Mouse (Mus musculus) ZHBTc4 (cell line): ENCODE measurements around the gene Cep41.

Experiments
- DNase-seq: peaks from one replicate; pipeline ENCODE4 v3.0.0-alpha.2; 2011; ENCODE audit warnings: low read depth, low spot score

The Cep41 gene

DNA sequence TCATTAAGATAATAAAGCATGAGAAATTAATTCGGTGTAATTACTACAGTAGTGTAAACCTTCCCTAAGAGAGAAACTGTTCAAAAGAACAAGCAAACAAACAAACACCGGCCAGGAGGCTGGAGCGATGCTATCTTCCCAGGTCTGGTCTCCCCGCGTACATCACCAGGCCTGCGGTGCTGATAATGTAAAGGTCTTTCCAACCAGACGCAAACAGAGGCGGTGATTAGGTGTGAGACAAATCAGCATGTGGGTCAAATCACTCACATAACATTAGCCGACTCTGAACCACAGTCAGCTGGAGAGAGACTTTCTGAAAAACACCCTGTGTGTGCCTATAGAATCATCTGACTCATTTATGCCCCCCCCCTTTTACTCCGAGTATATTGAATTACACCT lies 17.8 kb upstream of the Cep41 start:
- no peak for DNase-seq

DNA sequence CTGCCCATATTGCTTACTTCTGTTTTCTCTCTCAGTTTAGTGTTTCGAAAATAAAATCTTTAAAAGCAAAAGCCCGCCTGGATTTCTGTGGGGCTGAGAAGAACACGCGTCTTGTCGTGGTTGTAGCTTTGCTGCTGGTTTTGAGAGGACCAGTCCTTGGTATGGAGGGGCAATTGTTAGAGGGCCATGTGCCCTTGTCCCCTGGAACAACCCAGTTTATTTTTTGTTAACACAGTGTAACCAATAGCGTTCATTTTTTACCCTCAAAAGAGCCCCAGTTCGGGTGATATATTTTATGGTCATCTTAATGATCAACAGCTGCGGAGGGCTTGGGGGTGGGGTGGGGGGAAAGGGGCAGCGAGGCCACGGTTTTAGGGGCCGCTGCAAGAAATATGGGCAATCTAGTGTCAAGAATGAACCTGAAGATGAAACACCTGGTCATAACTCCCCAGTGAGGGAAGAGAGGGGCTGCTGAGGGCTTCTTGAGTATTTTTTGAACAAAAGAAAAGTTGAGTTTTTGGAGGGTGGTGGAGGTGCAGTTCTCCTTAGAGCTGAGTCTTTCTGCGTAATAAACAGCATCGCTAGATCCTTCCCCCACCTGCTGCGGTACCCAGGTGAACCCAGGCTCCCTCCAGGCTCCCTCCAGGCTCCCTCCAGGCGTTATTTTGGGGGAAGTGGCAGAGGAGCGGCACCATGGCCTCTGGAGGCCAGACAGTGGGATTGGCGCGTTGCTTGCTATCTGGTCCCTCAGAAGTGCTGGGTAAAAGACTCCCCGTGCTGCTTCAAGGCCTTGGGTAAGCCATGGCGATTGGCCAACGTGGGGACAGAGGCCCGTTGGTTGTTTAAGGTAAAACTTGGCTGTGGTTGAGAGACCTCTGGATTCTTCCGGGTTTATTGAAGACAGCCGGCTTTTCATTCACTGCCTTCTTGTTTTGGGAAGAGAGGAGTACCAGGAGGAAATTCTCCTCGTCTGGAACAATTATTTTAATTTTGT lies 17.1 kb upstream of the Cep41 start:
- no peak for DNase-seq

DNA sequence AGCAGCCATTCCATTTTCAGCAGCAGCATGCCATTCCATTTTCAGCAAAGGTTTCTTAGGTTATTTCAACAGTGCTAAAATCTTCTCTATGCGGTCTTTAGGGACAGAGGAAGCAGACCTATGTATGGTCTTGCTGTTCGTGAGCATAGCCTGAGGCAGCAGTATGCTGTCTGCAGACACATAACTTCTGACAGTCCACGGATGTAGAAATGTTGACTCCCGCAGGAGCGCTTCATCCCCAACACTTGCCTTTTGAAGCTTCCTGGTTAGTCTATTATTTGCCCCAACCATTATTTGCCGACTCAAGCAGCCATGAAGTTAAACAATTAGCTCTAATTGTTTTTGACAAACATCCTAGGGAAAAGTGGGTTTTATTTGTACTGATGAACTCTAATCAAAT lies 15.6 kb upstream of the Cep41 start:
- DNase-seq = no peak

DNA sequence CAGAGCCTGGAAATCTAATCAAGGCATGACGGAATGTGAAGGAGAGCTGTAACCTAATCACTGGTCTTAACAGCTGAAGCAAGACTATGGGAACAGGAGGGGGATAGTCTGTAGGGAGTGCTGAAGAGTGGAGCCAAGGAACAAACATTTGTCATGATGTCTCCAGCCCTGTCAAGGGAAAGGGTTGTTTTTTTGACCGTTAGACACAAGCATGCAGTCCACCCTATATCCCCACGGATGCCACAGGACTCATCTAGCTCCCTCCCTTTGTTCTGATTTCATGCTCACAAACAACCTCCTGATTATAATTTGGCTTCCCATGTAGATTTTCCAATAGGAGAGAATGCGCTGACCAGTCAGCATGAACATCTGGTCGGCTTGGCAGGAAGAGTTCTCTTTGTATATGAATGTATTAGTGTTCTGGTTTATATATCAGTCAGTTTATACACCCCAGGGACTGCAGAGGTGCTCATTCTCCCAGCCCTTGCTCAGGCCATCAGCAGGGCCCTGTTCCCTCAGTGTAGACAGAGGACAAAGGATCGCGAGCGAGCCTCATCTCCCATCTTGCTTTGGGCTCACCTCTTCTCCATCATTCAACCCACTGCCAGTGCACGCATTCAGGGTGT lies 10.5 kb upstream of the Cep41 start:
- no peak for DNase-seq

GRCm38 (mm10) chr6:30703476-30703875 lies 9.9 kb upstream of the Cep41 start:
- DNase-seq = no peak

GRCm38 (mm10) chr6:30702881-30703280 lies 9.3 kb upstream of the Cep41 start:
- no peak for DNase-seq

GRCm38 (mm10) chr6:30700182-30700581 lies 6.6 kb upstream of the Cep41 start:
- DNase-seq = no peak

DNA sequence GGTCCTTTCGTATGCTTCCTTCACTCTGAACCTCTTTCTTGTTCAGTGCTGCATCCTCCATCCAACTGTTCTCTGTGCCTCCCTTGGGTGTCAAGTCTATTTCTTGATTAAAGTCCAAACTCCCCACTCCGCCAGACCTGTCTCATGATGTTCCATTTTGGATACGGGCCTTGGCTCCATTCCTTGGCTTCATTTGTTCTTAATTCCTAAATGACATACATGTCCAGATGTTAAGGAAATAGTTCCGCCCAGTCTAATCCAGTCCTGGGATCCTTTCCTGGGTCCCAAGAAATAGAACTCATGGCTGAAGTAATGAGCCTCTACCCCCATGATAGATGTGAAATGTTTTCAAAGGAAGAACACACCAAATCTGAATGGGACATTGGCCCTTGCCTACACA lies 4.5 kb upstream of the Cep41 start:
- no peak for DNase-seq

DNA sequence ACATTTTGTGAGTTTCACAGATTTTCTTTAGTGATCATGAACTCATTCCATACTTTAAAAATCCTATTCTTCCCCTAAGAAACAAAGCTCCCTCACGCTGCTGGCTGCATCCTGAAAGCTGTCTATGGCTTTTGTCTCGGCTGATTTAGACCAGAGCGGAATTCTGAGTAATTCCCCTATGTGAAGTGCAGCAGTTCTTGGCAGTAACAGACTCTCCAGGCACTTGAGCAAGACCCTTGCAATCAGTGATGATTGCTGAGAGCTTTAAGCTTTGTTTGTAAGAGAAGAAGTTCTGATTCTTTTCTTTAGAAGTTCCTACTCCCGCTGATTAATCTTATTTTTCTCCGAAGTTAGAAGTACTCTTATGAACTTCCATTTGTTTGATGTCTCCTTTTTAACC lies 3.9 kb upstream of the Cep41 start:
- no peak for DNase-seq

DNA sequence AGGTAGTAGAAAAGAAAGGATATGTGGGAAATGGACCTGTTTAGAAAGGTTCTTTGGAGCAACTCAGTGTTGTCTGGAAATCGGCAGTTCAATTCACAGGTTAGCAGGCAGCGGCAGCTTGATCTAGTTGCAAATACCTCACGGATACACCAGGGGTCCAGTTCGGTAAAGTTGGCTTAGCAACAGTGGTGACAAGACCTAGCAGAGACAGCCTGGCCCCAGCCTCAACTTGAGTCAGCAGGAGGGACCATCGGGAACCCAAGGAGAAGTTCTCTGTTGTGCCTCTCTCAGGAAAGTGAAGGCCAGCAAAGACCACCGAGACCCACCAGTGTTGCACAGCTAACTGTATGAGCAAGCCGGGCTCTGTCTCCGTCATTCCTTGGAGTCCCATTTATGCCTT lies 1.6 kb upstream of the Cep41 start:
- DNase-seq = peak; percentile 32

DNA sequence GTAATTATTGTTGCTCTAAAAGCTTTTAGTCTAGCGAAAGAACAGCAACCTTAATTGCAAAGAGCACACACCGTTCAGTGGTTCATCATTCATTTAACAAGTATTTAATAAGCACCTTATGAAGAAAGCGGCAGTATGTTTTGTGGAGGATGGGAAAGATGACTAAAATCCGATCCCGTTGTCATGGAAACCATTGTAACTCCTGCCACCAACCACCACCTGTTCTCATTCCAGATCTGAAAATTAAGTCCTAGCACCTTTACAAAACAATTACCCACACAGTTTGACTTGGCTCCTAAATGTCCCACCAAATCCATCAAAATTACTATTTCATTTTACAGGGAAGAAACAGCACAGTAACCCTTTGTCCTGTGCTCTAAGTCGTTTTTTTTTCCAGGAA lies 660 bp upstream of the Cep41 start:
- no peak for DNase-seq

DNA sequence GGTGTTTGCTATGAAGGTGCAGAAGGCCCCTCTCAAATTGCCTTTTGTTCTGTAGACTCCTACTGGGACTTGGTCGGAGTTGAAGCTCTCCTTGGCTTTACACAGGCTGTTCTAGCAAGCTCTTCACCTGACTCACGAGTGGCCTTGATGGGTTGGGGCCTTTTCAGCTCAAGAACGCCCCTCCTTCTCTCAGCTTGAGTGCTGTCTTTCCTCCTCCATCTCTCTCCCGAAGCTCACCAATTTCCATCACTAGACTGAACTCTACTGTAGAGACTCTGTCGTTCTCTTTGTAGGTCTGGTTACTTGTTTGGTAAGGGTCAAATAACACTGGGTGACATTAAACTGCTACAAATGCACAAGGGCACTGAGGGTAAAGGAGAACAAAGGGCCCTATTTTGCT lies 723 bp downstream of the Cep41 start:
- DNase-seq = peak; percentile 38

- DNase-seq = no peak
Observed at GRCm38 (mm10) chr6:30687198-30687597, 6.4 kb downstream of the Cep41 start.

GRCm38 (mm10) chr6:30684570-30684969 lies 9.0 kb downstream of the Cep41 start:
- DNase-seq = no peak

DNA sequence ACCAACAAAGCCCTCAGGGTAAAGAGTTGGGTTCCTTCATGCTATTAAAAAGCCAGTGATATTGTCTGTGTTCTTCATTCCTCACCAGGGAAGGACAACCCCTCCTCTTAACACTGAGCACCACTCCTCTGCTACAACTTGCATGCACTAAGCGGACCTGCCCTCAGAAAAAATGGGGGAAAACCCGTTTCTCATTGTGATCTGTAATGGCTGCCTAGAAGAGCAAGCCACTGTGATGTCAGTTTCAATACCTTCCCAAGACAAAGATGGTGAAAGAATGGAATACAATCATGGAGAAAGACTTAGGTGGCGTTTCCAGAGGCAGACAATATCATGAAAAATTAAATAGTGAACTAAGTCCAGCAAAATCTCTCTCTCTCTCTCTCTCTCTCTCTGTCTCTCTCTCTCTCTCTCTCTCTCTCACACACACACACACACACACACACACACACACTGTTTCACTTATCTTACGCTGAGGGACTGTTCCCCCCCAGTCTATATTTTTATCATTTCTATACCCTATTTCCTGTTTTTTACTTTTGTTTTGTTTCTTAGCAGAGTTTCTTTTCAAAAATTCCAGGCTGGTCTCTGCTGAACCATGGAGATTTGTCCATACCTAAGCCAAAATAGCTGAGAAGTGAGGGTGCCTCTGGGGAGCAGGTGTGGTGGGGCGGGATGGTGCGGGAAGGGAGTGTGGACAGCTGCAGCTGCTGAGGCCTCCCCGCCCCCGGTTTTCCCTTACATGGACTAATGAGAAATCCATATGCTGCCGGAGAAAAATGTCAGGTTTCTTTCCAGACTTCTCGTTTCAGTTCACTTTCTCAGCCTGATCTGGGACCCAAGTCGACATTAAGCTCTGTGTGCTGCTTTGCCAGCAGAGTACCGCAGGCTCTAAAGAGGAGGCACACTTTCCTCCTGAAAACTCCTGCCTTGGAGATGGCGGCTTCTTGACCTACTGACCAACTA lies 11.3 kb downstream of the Cep41 start:
- DNase-seq = no peak

GRCm38 (mm10) chr6:30680442-30680841 lies 13.1 kb downstream of the Cep41 start:
- DNase-seq = no peak

DNA sequence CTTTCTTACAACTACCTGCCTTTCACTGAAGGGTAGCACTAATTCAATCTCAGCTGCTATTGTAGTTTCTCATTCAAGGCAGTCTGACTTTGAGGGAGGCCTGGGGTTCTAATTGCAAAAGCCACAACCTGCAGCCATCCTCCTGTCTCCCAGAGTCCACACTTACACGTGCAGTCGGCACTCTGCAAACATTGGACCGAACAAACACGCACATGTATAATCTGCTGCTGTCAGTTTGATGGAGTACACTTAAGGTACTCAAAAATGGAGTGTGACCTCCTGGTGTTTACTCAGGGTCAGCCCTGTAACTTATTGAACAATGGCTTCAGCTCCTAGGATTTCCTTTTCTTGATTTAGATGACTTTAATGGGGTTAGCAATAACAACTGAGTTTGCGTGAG lies 14.0 kb downstream of the Cep41 start:
- DNase-seq = no peak

DNA sequence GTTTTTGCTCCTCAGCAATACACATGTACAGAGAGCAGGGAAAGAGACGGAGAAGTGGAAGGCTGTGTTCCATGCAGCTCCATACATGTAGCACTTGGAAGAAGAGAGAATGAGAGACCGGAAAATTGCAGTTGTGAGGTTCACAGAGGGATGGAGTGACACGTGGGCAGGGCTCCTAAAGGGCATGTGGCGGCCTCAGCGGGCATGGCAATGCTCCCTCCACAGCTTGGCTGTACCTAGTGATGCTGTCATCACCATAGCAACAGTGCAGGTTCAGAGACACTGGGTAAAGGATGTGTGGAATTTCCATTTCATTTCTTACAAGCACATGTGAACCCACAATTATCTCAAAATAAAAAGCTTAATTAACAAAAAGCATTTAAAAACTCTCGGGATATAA lies 15.1 kb downstream of the Cep41 start:
- DNase-seq = no peak

DNA sequence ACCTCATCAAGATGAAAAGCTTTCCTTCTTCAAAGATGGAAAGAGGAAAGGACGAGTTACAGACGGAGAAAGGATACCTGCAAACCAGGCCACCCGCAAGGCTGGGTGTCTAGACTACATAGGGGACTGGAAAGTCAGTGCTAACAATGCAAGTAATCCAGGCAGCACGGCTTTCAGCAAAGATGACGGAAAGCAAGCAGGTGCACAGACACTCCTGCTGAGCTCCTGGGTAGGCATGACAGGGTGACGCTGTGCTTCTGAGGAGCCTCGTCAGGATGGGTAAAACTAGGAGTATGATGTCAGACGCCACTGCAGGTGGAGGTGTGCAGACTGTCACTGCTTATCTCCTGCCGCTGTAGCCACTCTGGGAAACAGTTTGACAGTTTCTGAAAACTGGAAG lies 16.0 kb downstream of the Cep41 start:
- DNase-seq = no peak

DNA sequence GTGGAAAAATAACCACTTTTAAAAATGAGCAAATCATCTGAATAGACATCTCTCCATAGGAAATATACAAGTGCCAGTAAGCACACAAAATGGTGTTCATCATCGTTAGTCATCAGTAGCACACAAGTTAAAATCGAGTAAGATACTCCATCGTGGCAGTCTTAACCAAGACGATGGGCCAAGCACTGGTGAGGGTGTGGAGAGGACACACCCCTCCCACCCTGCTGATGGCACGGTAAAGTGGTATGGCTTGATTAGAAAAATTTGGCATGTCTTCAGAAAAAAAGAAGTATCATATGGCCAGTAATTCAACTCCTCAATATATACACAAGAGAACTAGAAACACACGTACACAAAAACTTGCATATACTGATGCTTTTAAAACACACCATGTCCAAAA lies 17.0 kb downstream of the Cep41 start:
- no peak for DNase-seq

GRCm38 (mm10) chr6:30675281-30675771 lies 18.2 kb downstream of the Cep41 start:
- DNase-seq = no peak
